Comparison of ENCODE assay signal across 9 mouse cellular contexts in genomic region chr11:87770989-87771388, GRCm38 (mm10). TPM values are rescaled to one million over a fixed set of nuclear protein-coding genes. Genes with fewer than 3 reads are reported as not detected.
A peak's percentile ranks its signal among the peaks of the same experiment; 100 is the strongest.
DNase-seq lines count a peak whose midpoint lies in the region; ATAC-seq and TF ChIP-seq lines count a peak whose summit lies in the region.
"Had no signal": no experiment of that assay in that cellular context is flagged by ENCODE, and none has a peak within 500 bp of the region (broad histone marks: within the 10 kb centered on the region; RNA-seq: fewer than 3 reads in every experiment).

No protein-coding gene starts in this region.

- no peaks in the 10 kb centered on the region for H3K9me3 ChIP-seq in forebrain, embryonic 10.5 days
- no peaks in the 10 kb centered on the region for H3K9me3 ChIP-seq in forebrain, embryonic 12.5 days
- H3K9me3 ChIP-seq in embryonic facial prominence, embryonic 10.5 days, result no peaks in the 10 kb centered on the region

- no peak overlapping the region for H3K9ac ChIP-seq in forebrain, embryonic 12.5 days

- H3K36me3 ChIP-seq in forebrain, embryonic 10.5 days (replicated peaks), result no peaks in the 10 kb centered on the region; the same call in none of the 2 replicates
- peaks cover 34% of the 10 kb centered on the region; the same call in 1 of the 2 replicates for H3K36me3 ChIP-seq in forebrain, embryonic 12.5 days (replicated peaks)
- H3K36me3 ChIP-seq in embryonic facial prominence, embryonic 10.5 days (replicated peaks), result no peaks in the 10 kb centered on the region
- no peaks in the 10 kb centered on the region for H3K36me3 ChIP-seq in small intestine, adult 2 months (ENCODE audit: control insufficient read depth, insufficient read depth, low read length)

- no peak for TF ChIP-seq POLR2A in lung, adult 2 months (IDR thresholded peaks at IDR 0.05; ENCODE audit: borderline replicate concordance, extremely low read depth, low read depth, low read length)
- TF ChIP-seq POLR2A in small intestine, adult 2 months (IDR thresholded peaks at IDR 0.05; ENCODE audit: low read depth, low read length), result no peak

- TF ChIP-seq CTCF in lung, adult 2 months (IDR thresholded peaks at IDR 0.05; ENCODE audit: insufficient read depth, low read length), result peak; percentile 85
- TF ChIP-seq CTCF in small intestine, adult 2 months (IDR thresholded peaks at IDR 0.05; ENCODE audit: extremely low read depth, insufficient read length, insufficient replicate concordance, low read depth, low read length), result peak; percentile 95; the same call in 1 of the 2 replicates

- peaks cover 22% of the 10 kb centered on the region for H3K27me3 ChIP-seq in forebrain, embryonic 10.5 days (ENCODE audit: poor library complexity, severe bottlenecking)
- H3K27me3 ChIP-seq in forebrain, embryonic 12.5 days, result peaks cover 4% of the 10 kb centered on the region; the same call in 1 of the 2 replicates
- H3K27me3 ChIP-seq in embryonic facial prominence, embryonic 10.5 days (replicated peaks; ENCODE audit: low read depth, poor library complexity, severe bottlenecking), result peaks cover 36% of the 10 kb centered on the region
- H3K27me3 ChIP-seq in small intestine, adult 2 months (ENCODE audit: control insufficient read depth, insufficient read depth, low read length), result no peaks in the 10 kb centered on the region

- DNase-seq in forebrain, embryonic 10.5 days (ENCODE audit: extremely low spot score, low spot score), result peak; percentile 59
- peak; percentile 71 for DNase-seq in 3T3-L1 (ENCODE audit: low read depth, low spot score)
- DNase-seq in adrenal gland, postnatal 14 days, result peak; percentile 88
- DNase-seq in embryonic facial prominence, embryonic 10.5 days (ENCODE audit: low spot score), result peak; percentile 75
- DNase-seq in kidney, postnatal 10 days, result peak; percentile 84
- DNase-seq in lung, adult 2 months, result peak; percentile 78

- H3K4me1 ChIP-seq in forebrain, embryonic 10.5 days, result no peaks in the 10 kb centered on the region
- no peaks in the 10 kb centered on the region for H3K4me1 ChIP-seq in forebrain, embryonic 12.5 days
- peaks cover 6% of the 10 kb centered on the region; the same call in 1 of the 2 replicates for H3K4me1 ChIP-seq in embryonic facial prominence, embryonic 10.5 days
- no peaks in the 10 kb centered on the region for H3K4me1 ChIP-seq in lung, adult 2 months (ENCODE audit: control insufficient read depth, insufficient read depth, low read length)
- H3K4me1 ChIP-seq in small intestine, adult 2 months (ENCODE audit: control insufficient read depth, insufficient read depth, insufficient read length, low read length), result no peaks in the 10 kb centered on the region

- no peak overlapping the region for H3K27ac ChIP-seq in forebrain, embryonic 10.5 days
- no peak overlapping the region for H3K27ac ChIP-seq in forebrain, embryonic 12.5 days
- H3K27ac ChIP-seq in embryonic facial prominence, embryonic 10.5 days (replicated peaks), result no peak overlapping the region
- H3K27ac ChIP-seq in small intestine, adult 2 months (ENCODE audit: insufficient read depth, low read depth, low read length), result no peak overlapping the region

- ATAC-seq in forebrain, embryonic 12.5 days (ENCODE audit: low FRiP score), result no peak
- ATAC-seq: Patski had no signal

- H3K4me3 ChIP-seq in forebrain, embryonic 10.5 days, result no peak overlapping the region
- no peak overlapping the region for H3K4me3 ChIP-seq in forebrain, embryonic 12.5 days (replicated peaks)
- H3K4me3 ChIP-seq in embryonic facial prominence, embryonic 10.5 days, result no peak overlapping the region
- H3K4me3 ChIP-seq in lung, adult 2 months (replicated peaks; ENCODE audit: extremely low read depth, low read depth, low read length), result no peak overlapping the region
- no peak overlapping the region for H3K4me3 ChIP-seq in small intestine, adult 2 months (ENCODE audit: low read depth, low read length)

- WGBS in forebrain, embryonic 10.5 days, result 52% methylated on average over 3 of the region's 3 CpGs
- WGBS in forebrain, embryonic 12.5 days, result 67% methylated on average over 3 of the region's 3 CpGs
- 58% methylated on average over 3 of the region's 3 CpGs for WGBS in embryonic facial prominence, embryonic 10.5 days
- WGBS in lung, adult 2 months, result 45% methylated on average over 3 of the region's 3 CpGs
- WGBS in small intestine, adult 2 months, result 50% methylated on average over 3 of the region's 3 CpGs

- no peak overlapping the region for H3K4me2 ChIP-seq in forebrain, embryonic 12.5 days

RNA-seq across cellular contexts. Expression of gene Tspoap1, which starts 10.6 kb away (rescaled TPM):
- 11.0 and 11.1 TPM in 2 replicates for polyA plus RNA-seq in forebrain, embryonic 10.5 days (2016; fragmentation: Nextera tagmentation; extraction: Ambion mirVana)
- 33.0 and 35.1 TPM in 2 replicates for polyA plus RNA-seq in forebrain, embryonic 12.5 days (2016; fragmentation: Nextera tagmentation; extraction: Ambion mirVana)
- 2.8 and 3.9 TPM in 2 replicates for total RNA-seq in adrenal gland, postnatal 14 days (2021)
- 4.0 and 7.0 TPM in 2 replicates for polyA plus RNA-seq in embryonic facial prominence, embryonic 10.5 days (2016; fragmentation: Nextera tagmentation; extraction: Ambion mirVana)
- 5.8 TPM in 2 replicates for polyA plus RNA-seq in lung, adult 2 months (2012; rRNA removed)
- polyA plus RNA-seq in small intestine, adult 2 months (2012; rRNA removed), result 0.89 and 1.3 TPM in 2 replicates

RNA-seq across cellular contexts. Expression of gene Mpo, which starts 22.4 kb away (rescaled TPM):
- 4.5 and 5.1 TPM in 2 replicates for polyA plus RNA-seq in forebrain, embryonic 10.5 days (2016; fragmentation: Nextera tagmentation; extraction: Ambion mirVana)
- 0.92 and 1.1 TPM in 2 replicates for polyA plus RNA-seq in forebrain, embryonic 12.5 days (2016; fragmentation: Nextera tagmentation; extraction: Ambion mirVana)
- total RNA-seq in adrenal gland, postnatal 14 days (2021), result 0.64 and 1.4 TPM in 2 replicates
- polyA plus RNA-seq in embryonic facial prominence, embryonic 10.5 days (2016; fragmentation: Nextera tagmentation; extraction: Ambion mirVana), result 5.2 and 6.3 TPM in 2 replicates
- polyA plus RNA-seq in lung, adult 2 months (2012; rRNA removed), result 0.11 and 0.60 TPM in 2 replicates
- 0.08 and 0.14 TPM in 2 replicates for polyA plus RNA-seq in small intestine, adult 2 months (2012; rRNA removed)
- polyA plus RNA-seq: Patski had no signal

RNA-seq across cellular contexts. Expression of gene Supt4a, which starts 33.6 kb away (rescaled TPM):
- 153 and 160 TPM in 2 replicates for polyA plus RNA-seq in forebrain, embryonic 10.5 days (2016; fragmentation: Nextera tagmentation; extraction: Ambion mirVana)
- polyA plus RNA-seq in forebrain, embryonic 12.5 days (2016; fragmentation: Nextera tagmentation; extraction: Ambion mirVana), result 118 and 137 TPM in 2 replicates
- total RNA-seq in adrenal gland, postnatal 14 days (2021), result 56.5 and 74.2 TPM in 2 replicates
- 184 and 185 TPM in 2 replicates for polyA plus RNA-seq in embryonic facial prominence, embryonic 10.5 days (2016; fragmentation: Nextera tagmentation; extraction: Ambion mirVana)
- polyA plus RNA-seq in lung, adult 2 months (2012; rRNA removed), result 44.7 and 73.4 TPM in 2 replicates
- 21.5 and 43.3 TPM in 2 replicates for polyA plus RNA-seq in small intestine, adult 2 months (2012; rRNA removed)

RNA-seq across cellular contexts. Expression of gene Lpo, which starts 57.1 kb away (rescaled TPM):
- 0.06 and 0.14 TPM in 2 replicates for polyA plus RNA-seq in forebrain, embryonic 10.5 days (2016; fragmentation: Nextera tagmentation; extraction: Ambion mirVana)
- polyA plus RNA-seq in forebrain, embryonic 12.5 days (2016; fragmentation: Nextera tagmentation; extraction: Ambion mirVana), result 0.19 and 0.33 TPM in 2 replicates
- not detected in 2 replicates for total RNA-seq in adrenal gland, postnatal 14 days (2021)
- 0.25 TPM in 2 replicates for polyA plus RNA-seq in embryonic facial prominence, embryonic 10.5 days (2016; fragmentation: Nextera tagmentation; extraction: Ambion mirVana)
- polyA plus RNA-seq in lung, adult 2 months (2012; rRNA removed), result 0.85 TPM in 1 of 2 replicates, not detected in the other
- 0.20 TPM in 1 of 2 replicates, not detected in the other for polyA plus RNA-seq in small intestine, adult 2 months (2012; rRNA removed)
- polyA plus RNA-seq: Patski had no signal
